Mouse (Mus musculus) G1E (cell line): Measurements from ENCODE around the gene Tescl.

Experiments
- CTCF ChIP-seq: IDR thresholded peaks from 2 replicates; pipeline ENCODE4 v1.5.1; 2012; ENCODE audit warnings: low read depth, low read length, inconsistent platforms, mixed read lengths
- GATA1 ChIP-seq: IDR thresholded peaks from 2 replicates; pipeline ENCODE4 v1.6.1; 2012; ENCODE audit warnings: borderline replicate concordance, low read length, inconsistent platforms, mixed read lengths
- GATA2 ChIP-seq: IDR thresholded peaks from 2 replicates; pipeline ENCODE4 v1.6.1; 2012; ENCODE audit warnings: low read depth, low read length, inconsistent platforms, borderline replicate concordance
- POLR2AphosphoS5 ChIP-seq: IDR thresholded peaks from 2 replicates; pipeline ENCODE4 v1.6.1; 2012; ENCODE audit warnings: low read depth, low read length, inconsistent platforms; ENCODE audit not compliant: insufficient replicate concordance
- TAL1 ChIP-seq: conservative IDR thresholded peaks from 2 replicates; pipeline ENCODE4 v1.6.1; 2012; ENCODE audit warnings: low read depth, low read length, inconsistent platforms, mixed read lengths

DNA sequence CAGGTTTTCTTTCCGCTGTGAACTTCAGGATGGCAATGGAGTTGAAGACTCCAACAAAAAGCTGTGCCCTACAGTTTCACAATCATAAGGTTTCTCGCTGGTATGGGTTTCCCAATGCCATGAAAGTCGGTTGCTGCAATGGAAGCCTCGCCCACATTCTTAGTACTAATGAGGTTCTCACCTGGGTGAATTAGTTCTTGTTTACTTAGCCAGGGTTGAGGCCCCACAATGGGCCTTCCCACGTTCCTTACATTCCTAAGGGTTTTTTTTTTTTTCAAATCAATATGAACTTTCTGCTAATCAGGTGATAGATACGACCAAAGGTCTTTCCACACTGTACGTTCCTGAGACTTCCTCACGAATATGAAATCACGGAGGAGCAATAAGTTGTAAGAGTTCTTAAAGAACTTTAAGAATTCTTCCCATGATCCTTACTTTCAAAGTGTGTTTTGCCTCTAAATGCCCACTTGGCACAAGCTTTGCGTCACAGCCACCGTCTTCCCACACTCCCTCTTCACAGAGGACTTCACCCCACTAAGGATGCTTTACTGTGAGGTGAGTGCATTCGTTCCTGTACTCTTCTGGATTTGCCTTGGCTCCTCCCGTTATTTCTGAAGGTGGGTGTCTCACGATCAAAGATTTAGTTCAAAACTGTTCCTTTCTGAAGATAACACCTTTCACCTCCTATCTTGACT, 6.3 kb downstream of the Tescl start:
- TF ChIP-seq CTCF (no peak), GATA1 (no peak), GATA2 (no peak), TAL1 (no peak), POLR2AphosphoS5 (no peak)
